Mouse (Mus musculus) midbrain, embryonic 13.5 days (tissue): Measurements from ENCODE around the gene Gm5890. TPM values are rescaled to one million over a fixed set of nuclear protein-coding genes. Genes with fewer than 3 reads are reported as not detected.
"Not testable (repeated sequence)": the region's sequence is repeated elsewhere in the genome, so short reads cannot be mapped to it uniquely, and the experiment has no call there.

ENCODE experiments used
- ATAC-seq: fragments of 200-750 bp; cut with Nextera tagmentation; 2 replicates; pipeline ENCODE4 v1.8.0; 2017; ENCODE audit warnings: mild to moderate bottlenecking, moderate TSS enrichment, moderate library complexity
- H3K27ac ChIP-seq: fragments of 300-500 bp; sonication (generic); 2 replicates; pipeline ENCODE4 v1.5.1; 2015; ENCODE audit warnings: inconsistent platforms, mild to moderate bottlenecking, moderate library complexity
- H3K27me3 ChIP-seq: fragments of 300-500 bp; sonication (generic); 2 replicates; pipeline ENCODE4 v1.6.1; 2015; ENCODE audit warnings: mild to moderate bottlenecking, inconsistent platforms
- H3K36me3 ChIP-seq: fragments of 300-500 bp; sonication (generic); 2 replicates; pipeline ENCODE4 v1.6.1; 2015; ENCODE audit warnings: mild to moderate bottlenecking, inconsistent platforms
- H3K4me1 ChIP-seq: fragments of 300-500 bp; sonication (generic); replicated peaks from 2 replicates; pipeline ENCODE4 v1.6.1; 2015; ENCODE audit warnings: inconsistent platforms
- H3K4me2 ChIP-seq: fragments of 300-500 bp; sonication (generic); replicated peaks from 2 replicates; pipeline ENCODE4 v1.6.1; 2015; ENCODE audit warnings: moderate library complexity, mild to moderate bottlenecking, inconsistent platforms
- H3K4me3 ChIP-seq: fragments of 300-500 bp; sonication (generic); replicated peaks from 2 replicates; pipeline ENCODE4 v1.5.1; 2015; ENCODE audit warnings: mild to moderate bottlenecking, inconsistent platforms
- H3K9ac ChIP-seq: fragments of 300-500 bp; sonication (generic); replicated peaks from 2 replicates; pipeline ENCODE4 v1.6.1; 2015; ENCODE audit warnings: mild to moderate bottlenecking, inconsistent platforms
- H3K9me3 ChIP-seq: fragments of 300-500 bp; sonication (generic); 2 replicates; pipeline ENCODE4 v1.6.1; 2016; ENCODE audit warnings: mild to moderate bottlenecking, inconsistent platforms
- WGBS: fragments of 180-500 bp; shearing (Covaris S2); methylation state at CpG from one replicate; pipeline ENCODE4 v1.1.7; 2015; 5-methylcytosine and 5-hydroxymethylcytosine counted together
- polyA plus RNA-seq: library from polyadenylated mRNA; unstranded; fragments of >200 nt; fragmentation: Nextera tagmentation; extraction: Ambion mirVana; gene quantifications from 2 replicates; pipeline ENCODE4 v1.2.1, GENCODE M21; 2015

Gm5890 gene
- not detected in 2 replicates for polyA plus RNA-seq

DNA sequence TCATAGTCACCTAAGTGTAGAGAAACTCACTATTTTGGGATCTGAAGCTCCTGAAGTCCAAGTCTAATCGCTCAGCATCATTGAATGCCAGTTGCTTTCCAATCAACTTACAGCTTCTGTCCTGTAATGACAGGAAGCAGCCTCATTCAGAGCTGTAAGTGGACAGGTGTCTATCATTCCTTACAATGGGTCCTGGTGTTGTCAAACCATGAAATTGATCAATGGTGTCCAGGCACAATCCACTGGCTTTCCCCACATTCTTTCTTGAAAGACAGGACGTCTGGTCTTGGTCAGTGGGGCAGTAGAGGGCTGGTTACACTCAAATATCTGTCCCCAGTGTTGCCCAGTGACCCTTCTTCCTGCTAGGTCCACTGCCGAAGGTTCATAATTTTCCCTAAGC lies at the start of gene Gm5890:
TSS of gene Gm5890 (minus strand) at position 101 of the 400 bp plus-strand sequence.
- not testable (repeated sequence) for H3K4me3 ChIP-seq, H3K27ac ChIP-seq, H3K9ac ChIP-seq, H3K4me2 ChIP-seq, H3K36me3 ChIP-seq, H3K4me1 ChIP-seq, ATAC-seq, H3K27me3 ChIP-seq, H3K9me3 ChIP-seq
- WGBS, result no CpG with 5 or more reads among the region's 3 CpGs

GRCm38 (mm10) chr7:20233728-20234127 lies 28.9 kb downstream of the Gm5890 start, which contains the start of gene Gm4498:
TSS of gene Gm4498 (minus strand) at chr7:20233828.
- H3K27ac ChIP-seq, H3K36me3 ChIP-seq, H3K9ac ChIP-seq, H3K4me3 ChIP-seq, ATAC-seq, H3K4me1 ChIP-seq, H3K9me3 ChIP-seq, H3K4me2 ChIP-seq, H3K27me3 ChIP-seq: not testable (repeated sequence)
- no CpG with 5 or more reads among the region's 2 CpGs for WGBS

Other genes with a start within 250 kb of the Gm5890 start
- not detected in 2 replicates for gene Vmn1r91, start 163.2 kb downstream of the Gm5890 start, polyA plus RNA-seq
- gene Gm16442, start 140.3 kb downstream of the Gm5890 start, polyA plus RNA-seq, result not detected in 2 replicates
- not detected in 2 replicates for gene Vmn1r93, start 123.7 kb downstream of the Gm5890 start, polyA plus RNA-seq
- gene Vmn1r94, start 94.5 kb downstream of the Gm5890 start, polyA plus RNA-seq, result not detected in 2 replicates
- gene Vmn1r95, start 69.1 kb downstream of the Gm5890 start, polyA plus RNA-seq, result not detected in 2 replicates
- gene Gm6164, start 57.2 kb downstream of the Gm5890 start, polyA plus RNA-seq, result not detected in 2 replicates
- gene Gm4498, start 29.0 kb downstream of the Gm5890 start, polyA plus RNA-seq, result not detected in 2 replicates
- gene Gm4133, start 71.2 kb upstream of the Gm5890 start, polyA plus RNA-seq, result not detected in 2 replicates
- gene Gm5728, start 112.6 kb upstream of the Gm5890 start, polyA plus RNA-seq, result not detected in 2 replicates
- not detected in 2 replicates for gene Vmn1r100, start 155.1 kb upstream of the Gm5890 start, polyA plus RNA-seq
- gene Vmn1r101, start 179.8 kb upstream of the Gm5890 start, polyA plus RNA-seq, result not detected in 2 replicates
- not detected in 2 replicates for gene Gm10670, start 212.1 kb upstream of the Gm5890 start, polyA plus RNA-seq
- gene Vmn1r103, start 247.7 kb upstream of the Gm5890 start, polyA plus RNA-seq, result not detected in 2 replicates